Mouse (Mus musculus) lung, embryonic 14.5 days (tissue): Measurements from ENCODE around the gene Tprg. TPM values are rescaled to one million over a fixed set of nuclear protein-coding genes. Genes with fewer than 3 reads are reported as not detected.

Experiments
- ATAC-seq: fragments of 200-750 bp; cut with Nextera tagmentation; 2 replicates; pipeline ENCODE4 v1.8.0; 2017; ENCODE audit warnings: mild to moderate bottlenecking, moderate TSS enrichment, moderate library complexity; ENCODE audit not compliant: insufficient read depth
- DNase-seq: peaks from one replicate; pipeline ENCODE4 v3.0.0-alpha.2; 2015
- H3K27ac ChIP-seq: fragments of 300-500 bp; sonication (generic); 2 replicates; pipeline ENCODE4 v1.5.1; 2014; ENCODE audit warnings: low read depth, mild to moderate bottlenecking, moderate library complexity
- H3K27me3 ChIP-seq: fragments of 300-500 bp; sonication (generic); 2 replicates; pipeline ENCODE4 v1.6.1; 2014; ENCODE audit warnings: low read length, control low read depth; ENCODE audit not compliant: insufficient read depth
- H3K36me3 ChIP-seq: fragments of 300-500 bp; sonication (generic); 2 replicates; pipeline ENCODE4 v1.6.1; 2014; ENCODE audit warnings: control low read depth; ENCODE audit not compliant: insufficient read depth
- H3K4me1 ChIP-seq: fragments of 300-500 bp; sonication (generic); 2 replicates; pipeline ENCODE4 v1.6.1; 2014; ENCODE audit warnings: antibody characterized with exemption, control low read depth; ENCODE audit not compliant: insufficient read depth
- H3K4me2 ChIP-seq: fragments of 300-500 bp; sonication (generic); 2 replicates; pipeline ENCODE4 v1.6.1; 2014; ENCODE audit warnings: mild to moderate bottlenecking
- H3K4me3 ChIP-seq: fragments of 300-500 bp; sonication (generic); 2 replicates; pipeline ENCODE4 v1.5.1; 2014; ENCODE audit warnings: low read depth, low read length
- H3K9ac ChIP-seq: fragments of 300-500 bp; sonication (generic); 2 replicates; pipeline ENCODE4 v1.6.1; 2014
- H3K9me3 ChIP-seq: fragments of 300-500 bp; sonication (generic); 2 replicates; pipeline ENCODE4 v1.6.1; 2016; ENCODE audit warnings: low read depth, low read length, control low read depth
- CTCF ChIP-seq: IDR thresholded peaks from 2 replicates; pipeline ENCODE4 v1.5.1; 2016; ENCODE audit warnings: antibody characterized with exemption, low read depth
- WGBS: fragments of 180-500 bp; shearing (Covaris S2); extraction: QIAGEN DNeasy Blood & Tissue Kit; methylation state at CpG from one replicate; pipeline ENCODE4 v1.1.7; 2014; 5-methylcytosine and 5-hydroxymethylcytosine counted together
- polyA plus RNA-seq: library from polyadenylated mRNA; unstranded; fragments of >200 nt; fragmentation: Nextera tagmentation; extraction: Ambion mirVana; gene quantifications from 2 replicates; pipeline ENCODE4 v1.2.1, GENCODE M21; 2014

The Tprg gene
- polyA plus RNA-seq, 1 experiment from 2014 or later: 0.28 TPM

DNA sequence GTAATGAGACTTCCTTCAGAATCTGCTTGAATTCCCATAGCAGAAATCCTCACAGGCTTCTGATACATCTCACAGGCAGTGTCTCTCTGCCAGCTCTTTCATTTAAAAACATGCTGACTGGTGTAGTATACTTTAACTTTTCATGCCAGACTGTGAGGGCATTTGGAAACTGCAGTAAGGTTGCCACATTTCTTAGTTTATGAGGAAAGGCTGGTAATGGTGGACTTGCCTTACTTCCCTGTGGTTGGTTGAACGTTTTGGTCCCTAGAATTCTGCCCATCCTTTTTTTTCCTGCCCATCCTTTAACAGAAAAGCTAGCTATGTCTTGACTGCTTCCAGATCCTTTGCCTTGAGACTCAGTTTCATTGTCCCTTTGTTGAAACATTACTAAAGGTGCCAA, 138.8 kb downstream of the Tprg start:
- TF ChIP-seq CTCF: no peak
- no peaks in the 10 kb centered on the region for H3K27me3 ChIP-seq
- H3K9me3 ChIP-seq: no peaks in the 10 kb centered on the region
- WGBS: 86% methylated on average over 1 of the region's 1 CpGs
- H3K27ac ChIP-seq: no peak overlapping the region
- ATAC-seq (no peak), DNase-seq (no peak)
- no peaks in the 10 kb centered on the region; the same call in 1 of the 2 replicates for H3K4me1 ChIP-seq
- no peak overlapping the region for H3K4me3 ChIP-seq
- no peak overlapping the region for H3K9ac ChIP-seq
- H3K4me2 ChIP-seq: no peak overlapping the region
- no peaks in the 10 kb centered on the region for H3K36me3 ChIP-seq

GRCm38 (mm10) chr16:25426261-25426660, 139.6 kb downstream of the Tprg start:
- TF ChIP-seq CTCF: no peak
- Histone ChIP-seq H3K9me3 (no peaks in the 10 kb centered on the region), H3K4me1 (no peaks in the 10 kb centered on the region; the same call in 1 of the 2 replicates), H3K36me3 (no peaks in the 10 kb centered on the region), H3K4me3 (no peak overlapping the region), H3K27ac (no peak overlapping the region), H3K9ac (no peak overlapping the region), H3K4me2 (no peak overlapping the region), H3K27me3 (no peaks in the 10 kb centered on the region)
- ATAC-seq (no peak), DNase-seq (peak; percentile 72)
- 19% methylated on average over 3 of the region's 3 CpGs for WGBS

GRCm38 (mm10) chr16:25440039-25440438, 153.4 kb downstream of the Tprg start:
- Histone ChIP-seq H3K4me1 (no peaks in the 10 kb centered on the region), H3K9ac (no peak overlapping the region), H3K36me3 (no peaks in the 10 kb centered on the region), H3K27me3 (no peaks in the 10 kb centered on the region), H3K4me3 (no peak overlapping the region), H3K4me2 (no peak overlapping the region), H3K27ac (no peak overlapping the region), H3K9me3 (no peaks in the 10 kb centered on the region)
- no peak for ATAC-seq
- 26% methylated on average over 2 of the region's 2 CpGs for WGBS
- DNase-seq: no peak
- no peak for TF ChIP-seq CTCF

DNA sequence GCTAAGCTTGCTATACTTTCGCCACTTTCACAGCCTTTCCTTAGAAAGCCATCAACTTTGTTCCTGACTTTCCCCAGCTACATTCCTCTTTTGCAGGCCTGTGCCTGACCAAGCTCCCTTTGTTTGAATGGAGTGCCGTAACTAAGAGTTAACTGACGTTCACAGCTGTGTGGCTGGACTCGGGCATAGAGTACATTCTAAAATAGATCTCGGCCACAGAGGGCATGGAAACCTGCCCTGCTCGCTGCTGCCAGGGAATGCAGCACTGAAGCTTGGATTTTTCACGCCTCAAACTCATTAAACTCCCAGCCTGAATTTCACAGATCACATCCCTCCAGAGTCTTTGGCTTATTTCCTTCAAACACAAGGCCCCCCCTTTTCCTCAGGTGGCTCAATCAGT, 159.0 kb downstream of the Tprg start:
- no peak overlapping the region for H3K27ac ChIP-seq
- 53% methylated on average over 7 of the region's 7 CpGs for WGBS

DNA sequence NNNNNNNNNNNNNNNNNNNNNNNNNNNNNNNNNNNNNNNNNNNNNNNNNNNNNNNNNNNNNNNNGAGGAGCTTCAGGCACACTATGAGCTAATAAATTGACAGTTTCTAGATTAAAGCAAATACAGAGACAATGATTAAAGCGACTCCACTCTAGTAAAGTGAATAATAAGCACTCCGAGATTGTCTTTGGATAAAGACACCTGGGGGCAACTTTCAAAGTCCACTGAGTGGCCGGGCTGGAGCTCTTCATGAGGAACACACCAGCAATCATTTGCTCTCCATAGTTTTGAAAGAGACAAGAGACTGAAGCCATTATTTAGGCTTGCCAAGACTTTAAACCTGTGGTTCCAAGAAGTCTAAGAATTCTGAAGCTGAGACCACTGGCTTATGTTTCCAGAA, 164.9 kb downstream of the Tprg start:
- Histone ChIP-seq H3K4me3 (no peak overlapping the region), H3K4me1 (no peaks in the 10 kb centered on the region), H3K9ac (no peak overlapping the region), H3K27me3 (no peaks in the 10 kb centered on the region), H3K27ac (no peak overlapping the region), H3K4me2 (no peak overlapping the region), H3K9me3 (no peaks in the 10 kb centered on the region), H3K36me3 (no peaks in the 10 kb centered on the region)
- 59% methylated on average over 3 of the region's 3 CpGs for WGBS
- no peak for DNase-seq
- no peak for ATAC-seq
- no peak for TF ChIP-seq CTCF

More for the DNA sequence above, 159.0 kb downstream of the Tprg start:
- ATAC-seq (no peak), DNase-seq (no peak)
- H3K36me3 ChIP-seq: no peaks in the 10 kb centered on the region
- H3K27me3 ChIP-seq: no peaks in the 10 kb centered on the region
- H3K4me3 ChIP-seq: no peak overlapping the region
- H3K9ac ChIP-seq: no peak overlapping the region
- no peaks in the 10 kb centered on the region for H3K9me3 ChIP-seq
- no peaks in the 10 kb centered on the region for H3K4me1 ChIP-seq
- TF ChIP-seq CTCF: no peak
- no peak overlapping the region for H3K4me2 ChIP-seq

DNA sequence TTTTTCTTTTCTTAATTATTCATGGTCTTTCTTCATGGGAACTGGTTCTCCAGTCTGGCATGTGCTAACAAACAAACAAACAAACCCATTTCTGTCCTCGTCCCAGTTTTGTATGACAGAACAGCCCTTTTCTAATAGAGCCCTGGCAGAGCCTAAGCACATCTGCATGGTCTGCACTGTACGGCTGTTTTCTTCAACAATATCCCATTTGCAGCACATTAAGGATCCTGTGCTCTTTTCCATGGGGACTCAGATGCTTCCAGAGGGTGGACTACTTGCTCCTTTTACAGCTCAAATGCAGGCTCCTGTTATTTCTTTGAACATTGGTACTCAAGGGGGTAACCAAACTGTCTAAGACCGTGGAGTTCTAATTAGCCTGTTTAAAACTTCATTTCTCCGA, 178.1 kb downstream of the Tprg start:
- no peak overlapping the region for H3K4me2 ChIP-seq
- no peak overlapping the region for H3K27ac ChIP-seq
- no peaks in the 10 kb centered on the region for H3K36me3 ChIP-seq
- no peaks in the 10 kb centered on the region for H3K27me3 ChIP-seq
- DNase-seq: no peak
- H3K9me3 ChIP-seq: no peaks in the 10 kb centered on the region
- H3K4me3 ChIP-seq: no peak overlapping the region
- no peaks in the 10 kb centered on the region for H3K4me1 ChIP-seq
- no peak overlapping the region for H3K9ac ChIP-seq
- WGBS: 72% methylated on average over 4 of the region's 4 CpGs
- ATAC-seq: no peak
- no peak for TF ChIP-seq CTCF

- Histone ChIP-seq H3K4me3 (no peak overlapping the region), H3K9me3 (no peaks in the 10 kb centered on the region), H3K4me1 (no peaks in the 10 kb centered on the region), H3K36me3 (no peaks in the 10 kb centered on the region), H3K9ac (no peak overlapping the region), H3K27me3 (no peaks in the 10 kb centered on the region), H3K4me2 (no peak overlapping the region), H3K27ac (no peak overlapping the region)
- TF ChIP-seq CTCF: no peak
- 40% methylated on average over 13 of the region's 13 CpGs for WGBS
- ATAC-seq: peak; percentile 69; the same call in 1 of the 2 replicates
- peak; percentile 68 for DNase-seq
Observed at GRCm38 (mm10) chr16:25465435-25466139, 179.0 kb downstream of the Tprg start.
